8 mouse cellular contexts compared by ENCODE assay signal in the genomic region with DNA sequence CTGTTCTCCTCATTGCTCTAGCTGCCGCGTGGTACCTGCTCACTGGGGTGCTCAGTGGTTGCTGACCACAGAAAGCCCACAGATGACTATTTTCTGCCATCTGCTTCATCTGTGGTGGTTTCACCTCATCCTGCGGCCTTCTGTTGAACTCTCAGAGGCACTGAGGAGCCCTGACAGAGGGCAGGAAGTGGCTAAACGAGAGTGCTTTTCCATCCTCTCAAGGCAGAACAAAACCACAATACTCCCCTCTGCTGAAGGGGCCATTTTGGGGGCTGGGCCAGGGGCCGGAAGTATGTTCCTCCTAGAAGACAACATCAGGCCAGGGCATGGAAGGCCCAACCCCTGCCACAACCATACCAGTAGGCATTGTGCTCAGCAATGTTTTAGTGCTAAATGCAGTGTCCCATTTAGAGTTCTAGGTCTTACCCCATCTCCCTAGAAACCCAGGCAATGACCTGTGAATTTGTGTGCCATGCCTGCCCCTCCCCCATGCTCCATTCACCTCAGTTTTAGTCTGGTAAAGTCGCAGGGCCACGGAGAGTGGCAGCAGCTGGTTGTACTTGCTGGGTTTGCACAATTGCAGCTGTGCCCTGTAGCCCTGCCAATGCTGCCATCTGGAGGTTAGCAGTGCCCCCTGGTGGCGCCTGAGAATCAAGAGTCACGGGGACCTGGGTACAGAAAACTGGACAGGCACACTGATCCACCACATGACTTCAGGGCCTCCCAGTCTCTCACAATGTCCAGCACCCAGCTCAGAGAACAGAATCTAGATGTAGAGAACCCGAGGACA. TPM values are rescaled to one million over a fixed set of nuclear protein-coding genes. Genes with fewer than 3 reads are reported as not detected.
DNase-seq lines count a peak whose midpoint lies in the region; ATAC-seq and TF ChIP-seq lines count a peak whose summit lies in the region.

No protein-coding gene starts in this region.

- no peaks in the 10 kb centered on the region for H3K9me3 ChIP-seq in hindbrain, embryonic 11.5 days (ENCODE audit: control insufficient read depth, low read length)
- H3K9me3 ChIP-seq in lung, embryonic 16.5 days (ENCODE audit: control insufficient read depth, low read length): no peaks in the 10 kb centered on the region

- H3K4me3 ChIP-seq in hindbrain, embryonic 11.5 days (ENCODE audit: low read depth, low read length): no peak overlapping the region
- H3K4me3 ChIP-seq in lung, embryonic 16.5 days (ENCODE audit: low read length): no peak overlapping the region
- peak overlapping the region; percentile 1; the same call in 1 of the 2 replicates for H3K4me3 ChIP-seq in thymus, adult 2 months (ENCODE audit: control insufficient read depth, insufficient read depth, low read length)

- WGBS in hindbrain, embryonic 11.5 days: 25% methylated on average over 10 of the region's 10 CpGs
- WGBS in lung, embryonic 16.5 days: 16% methylated on average over 10 of the region's 10 CpGs
- WGBS in thymus, adult 2 months: 1% methylated on average over 10 of the region's 10 CpGs

- H3K4me2 ChIP-seq in hindbrain, embryonic 11.5 days (replicated peaks; ENCODE audit: low read depth, low read length): no peak overlapping the region
- H3K4me2 ChIP-seq in lung, embryonic 16.5 days (ENCODE audit: low read depth, low read length): no peak overlapping the region

- H3K27ac ChIP-seq in hindbrain, embryonic 11.5 days (ENCODE audit: low read depth, low read length): no peak overlapping the region
- no peak overlapping the region; the same call in 1 of the 2 replicates for H3K27ac ChIP-seq in lung, embryonic 16.5 days (ENCODE audit: low read length)
- H3K27ac ChIP-seq in thymus, adult 2 months (ENCODE audit: control insufficient read depth, insufficient read depth, low read length): peak overlapping the region; percentile 87

- peak; percentile 91; the same call in 1 of the 2 replicates for TF ChIP-seq CTCF in thymus, adult 2 months (IDR thresholded peaks at IDR 0.05; ENCODE audit: borderline replicate concordance, control insufficient read depth, extremely low read depth, insufficient read depth, low read length, poor library complexity)

- no peak for TF ChIP-seq POLR2A in thymus, adult 2 months (IDR thresholded peaks at IDR 0.05; ENCODE audit: control insufficient read depth, extremely low read depth, insufficient read depth, low read length, poor library complexity)

- H3K36me3 ChIP-seq in hindbrain, embryonic 11.5 days (ENCODE audit: control insufficient read depth, insufficient read depth, low read length): no peaks in the 10 kb centered on the region
- H3K36me3 ChIP-seq in lung, embryonic 16.5 days (ENCODE audit: control insufficient read depth, insufficient read depth, low read length): no peaks in the 10 kb centered on the region
- H3K36me3 ChIP-seq in thymus, adult 2 months (ENCODE audit: control insufficient read depth, insufficient read depth, low read length): no peaks in the 10 kb centered on the region

- ATAC-seq in hindbrain, embryonic 11.5 days (ENCODE audit: low FRiP score): peak; percentile 78
- peak; percentile 77 for ATAC-seq in lung, embryonic 16.5 days (ENCODE audit: low read depth)

- H3K27me3 ChIP-seq in hindbrain, embryonic 11.5 days (ENCODE audit: control insufficient read depth, insufficient read depth, low read length): no peaks in the 10 kb centered on the region
- H3K27me3 ChIP-seq in lung, embryonic 16.5 days (ENCODE audit: control insufficient read depth, insufficient read depth, low read depth, low read length): no peaks in the 10 kb centered on the region
- no peaks in the 10 kb centered on the region for H3K27me3 ChIP-seq in thymus, adult 2 months (ENCODE audit: control insufficient read depth, insufficient read depth, low read length)

- no peak overlapping the region for H3K9ac ChIP-seq in hindbrain, embryonic 11.5 days (ENCODE audit: low read depth, low read length)
- H3K9ac ChIP-seq in lung, embryonic 16.5 days (ENCODE audit: low read length): no peak overlapping the region

- H3K4me1 ChIP-seq in hindbrain, embryonic 11.5 days (replicated peaks; ENCODE audit: control insufficient read depth, insufficient read depth, low read length): peaks cover 3% of the 10 kb centered on the region; the same call in 1 of the 2 replicates
- H3K4me1 ChIP-seq in lung, embryonic 16.5 days (replicated peaks; ENCODE audit: control insufficient read depth, insufficient read depth, low read length): peaks cover 14% of the 10 kb centered on the region
- peaks cover 21% of the 10 kb centered on the region for H3K4me1 ChIP-seq in thymus, adult 2 months (replicated peaks; ENCODE audit: control insufficient read depth, insufficient read depth, low read length)

- DNase-seq in MN1 (ENCODE audit: low spot score): peak; percentile 92
- DNase-seq in cerebellum, adult 9-10 months: peak; percentile 61
- peak; percentile 70 to 94 for DNase-seq in frontal cortex, adult 2 months (ENCODE audit: extremely low spot score in 1 of 2, low spot score in 1 of 2)
- DNase-seq in hindbrain, embryonic 11.5 days (ENCODE audit: low spot score): peak; percentile 90
- DNase-seq in layer of hippocampus, adult 9-11 months: peak; percentile 88
- peak; percentile 75 for DNase-seq in ovary, adult 18-20 months (ENCODE audit: low spot score)
- DNase-seq in thymus, adult 2 months: peak; percentile 90

RNA-seq across cellular contexts. Expression of gene Grtp1, which starts 13.3 kb away (rescaled TPM):
- polyA plus RNA-seq in frontal cortex, adult 2 months (2012; rRNA removed): 7.0 TPM in 2 replicates
- polyA plus RNA-seq in hindbrain, embryonic 11.5 days (2014; fragmentation: Nextera tagmentation; extraction: Ambion mirVana): 12.9 and 13.0 TPM in 2 replicates
- 4.0 and 4.5 TPM in 2 replicates for polyA plus RNA-seq in lung, embryonic 16.5 days (2015; fragmentation: Nextera tagmentation; extraction: Ambion mirVana)
- polyA plus RNA-seq in thymus, adult 2 months (2012; rRNA removed): 1.5 and 1.7 TPM in 2 replicates

RNA-seq across cellular contexts. Expression of gene Adprhl1, which starts 40.3 kb away (rescaled TPM):
- 0.30 and 0.40 TPM in 2 replicates for polyA plus RNA-seq in frontal cortex, adult 2 months (2012; rRNA removed)
- polyA plus RNA-seq in hindbrain, embryonic 11.5 days (2014; fragmentation: Nextera tagmentation; extraction: Ambion mirVana): 0.26 and 0.32 TPM in 2 replicates
- polyA plus RNA-seq in lung, embryonic 16.5 days (2015; fragmentation: Nextera tagmentation; extraction: Ambion mirVana): 5.7 and 6.3 TPM in 2 replicates
- 0.11 and 9.2 TPM in 2 replicates for polyA plus RNA-seq in thymus, adult 2 months (2012; rRNA removed)

RNA-seq across cellular contexts. Expression of gene Lamp1, which starts 54.7 kb away (rescaled TPM):
- polyA plus RNA-seq in frontal cortex, adult 2 months (2012; rRNA removed): 391 and 397 TPM in 2 replicates
- polyA plus RNA-seq in hindbrain, embryonic 11.5 days (2014; fragmentation: Nextera tagmentation; extraction: Ambion mirVana): 261 and 286 TPM in 2 replicates
- polyA plus RNA-seq in lung, embryonic 16.5 days (2015; fragmentation: Nextera tagmentation; extraction: Ambion mirVana): 303 and 324 TPM in 2 replicates
- 345 and 388 TPM in 2 replicates for polyA plus RNA-seq in thymus, adult 2 months (2012; rRNA removed)
